Mouse (Mus musculus): ENCODE data around the gene Sec11a.
"Not testable (repeated sequence)": the region's sequence is repeated elsewhere in the genome, so short reads cannot be mapped to it uniquely, and the experiment has no call there.

Gene Sec11a

GRCm38 (mm10) chr7:80959003-80959402 is 11.4 kb upstream of the Sec11a start:
- DNase-seq (ENCODE audit: low spot score in 2 of 2): no peak

DNA sequence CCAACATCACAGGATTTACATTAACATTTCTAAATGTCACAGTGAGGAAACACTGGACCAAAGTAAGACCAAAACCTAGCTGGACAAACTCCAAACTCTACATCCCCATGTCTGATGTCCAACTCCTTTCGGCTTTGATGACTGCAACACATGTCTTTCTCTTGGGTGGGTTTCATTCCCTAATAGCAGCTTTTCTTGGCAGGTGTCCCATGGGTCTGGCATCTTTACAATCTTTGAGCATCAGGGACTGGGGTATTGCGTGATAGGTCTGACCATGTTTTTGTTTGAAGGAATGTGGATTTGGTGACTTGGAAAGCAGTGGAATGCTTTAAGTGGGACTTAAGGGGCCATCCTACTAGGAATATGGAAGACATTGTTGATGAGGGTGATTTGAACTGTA is 9.3 kb upstream of the Sec11a start:
- DNase-seq (ENCODE audit: low spot score in 2 of 2): no peak

- no peak for DNase-seq (ENCODE audit: low spot score in 2 of 2)
Measured at GRCm38 (mm10) chr7:80954251-80954650, 6.7 kb upstream of the Sec11a start.

- no peak for DNase-seq (ENCODE audit: low spot score in 2 of 2)
Measured at GRCm38 (mm10) chr7:80952140-80952539, 4.6 kb upstream of the Sec11a start.

GRCm38 (mm10) chr7:80951461-80951860 is 3.9 kb upstream of the Sec11a start:
- DNase-seq (ENCODE audit: low spot score in 2 of 2): no peak

DNA sequence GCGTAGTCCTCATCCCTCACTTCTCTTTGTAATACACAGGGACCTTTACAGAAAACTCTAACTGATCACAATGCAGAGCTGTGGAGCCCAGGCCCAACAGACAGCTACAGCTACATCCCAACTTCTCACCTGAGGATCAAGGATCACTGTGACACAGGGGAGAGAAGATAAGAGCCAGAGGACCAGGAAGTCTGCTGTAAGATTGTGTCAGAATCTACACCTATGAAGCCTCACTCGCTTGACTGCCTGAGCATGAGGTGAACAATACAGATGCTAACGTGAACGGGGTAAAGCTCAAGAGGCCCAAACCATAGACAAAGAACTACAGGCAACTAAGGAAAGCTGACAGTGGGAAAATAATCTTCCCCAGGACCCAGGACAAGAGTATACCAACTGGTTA is 7.8 kb downstream of the Sec11a start:
- DNase-seq (ENCODE audit: low spot score in 2 of 2): no peak

DNA sequence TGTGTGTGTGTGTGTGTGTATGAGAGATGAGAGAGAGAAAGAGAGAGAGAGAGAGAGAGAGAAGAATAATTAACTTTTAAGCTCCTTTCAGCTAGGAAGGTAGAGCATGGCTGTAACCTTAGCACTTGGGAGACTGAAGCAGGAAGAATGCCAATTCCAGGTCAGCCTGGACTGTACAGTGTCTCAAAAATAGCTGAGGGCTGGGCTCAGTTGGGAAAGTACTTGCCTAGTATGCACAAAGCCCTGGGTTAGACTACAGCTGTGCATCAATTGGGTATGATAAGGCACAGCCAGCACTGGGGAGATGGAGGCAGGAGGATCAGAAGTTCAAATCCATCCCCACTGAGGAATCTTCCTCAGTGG is 10.3 kb downstream of the Sec11a start:
- DNase-seq (ENCODE audit: low spot score in 2 of 2): not testable (repeated sequence)

DNA sequence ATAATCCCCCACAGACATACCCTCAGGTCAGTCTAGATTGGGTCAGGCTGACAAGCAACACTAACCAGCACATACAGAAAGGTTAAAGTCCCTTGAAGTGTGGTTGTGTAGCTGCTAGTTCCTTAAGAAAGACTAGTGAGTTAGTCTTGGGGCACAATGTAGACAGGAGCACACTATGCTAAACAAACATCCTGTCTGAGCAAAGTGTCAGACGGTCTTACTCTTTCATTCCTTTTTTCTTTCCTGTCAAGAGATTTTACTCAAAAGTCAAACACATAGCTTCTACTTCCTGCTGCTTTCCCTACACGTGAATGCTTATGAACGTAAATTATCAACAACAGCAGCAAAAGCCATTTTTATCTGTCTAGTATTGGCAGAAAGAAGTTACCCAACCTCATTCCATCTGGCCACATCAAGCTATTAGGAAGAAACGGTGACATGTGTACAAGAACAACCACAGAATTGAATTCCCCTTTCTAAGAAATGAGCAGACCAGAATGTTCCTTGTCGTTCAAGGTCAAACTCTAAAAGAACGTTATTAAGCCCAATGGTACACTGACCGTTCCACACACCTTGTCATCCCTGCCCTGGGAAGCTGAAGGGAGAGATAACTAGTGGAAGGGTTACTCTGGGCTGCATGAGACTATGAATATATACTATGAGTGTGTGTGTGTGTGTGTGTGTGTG is 10.8 kb downstream of the Sec11a start:
- DNase-seq (ENCODE audit: low spot score in 2 of 2): not testable (repeated sequence)

DNA sequence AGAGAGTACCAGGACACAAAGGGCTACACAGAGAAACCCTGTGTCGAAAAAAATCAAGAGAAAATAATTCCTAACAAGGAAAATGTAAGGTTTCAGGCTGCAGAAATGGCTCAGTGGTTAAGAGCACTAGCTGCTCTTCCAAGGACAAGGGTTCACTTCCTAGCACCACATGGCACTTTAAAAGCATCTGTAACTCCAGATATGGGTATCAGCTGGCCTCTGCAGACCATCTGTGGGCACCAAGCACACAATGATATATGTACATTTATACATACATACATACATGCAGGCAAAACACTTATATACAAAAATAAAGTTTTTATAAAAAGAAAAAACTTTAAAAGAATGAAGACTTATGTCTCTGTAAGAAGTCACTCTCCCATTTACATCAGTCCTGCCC is 11.7 kb downstream of the Sec11a start:
- DNase-seq (ENCODE audit: low spot score in 2 of 2): no peak

- no peak for DNase-seq (ENCODE audit: low spot score in 2 of 2)
Measured at GRCm38 (mm10) chr7:80932777-80933176, 14.8 kb downstream of the Sec11a start.

DNA sequence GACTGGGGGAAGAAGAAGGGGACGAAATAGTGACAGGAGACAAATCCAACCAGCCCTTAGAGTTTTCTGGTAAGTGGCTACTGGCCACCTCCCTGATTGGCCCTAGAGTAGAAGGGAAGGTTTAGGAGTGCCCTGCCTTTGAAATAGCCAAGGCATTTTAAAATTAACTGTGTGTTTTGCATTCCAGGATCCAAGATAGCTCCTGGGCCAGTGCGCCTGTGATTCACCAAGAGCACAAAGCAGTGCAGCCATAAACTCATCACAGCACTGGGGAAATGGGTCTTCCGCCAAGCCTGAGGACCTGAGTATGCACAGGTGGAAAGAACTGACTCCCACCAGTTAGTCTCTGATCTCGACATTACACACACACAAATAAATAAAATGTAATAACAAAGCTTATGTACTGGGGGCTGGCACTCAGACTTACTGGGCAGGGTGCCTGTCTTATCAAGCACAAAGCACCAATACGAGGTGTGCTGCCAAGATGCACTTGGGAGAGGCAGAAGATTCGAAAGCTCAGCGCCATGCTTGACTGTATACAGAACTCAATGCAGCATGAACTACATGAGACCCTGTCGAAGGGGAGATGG is 15.9 kb downstream of the Sec11a start:
- no peak for DNase-seq (ENCODE audit: low spot score in 2 of 2)

DNA sequence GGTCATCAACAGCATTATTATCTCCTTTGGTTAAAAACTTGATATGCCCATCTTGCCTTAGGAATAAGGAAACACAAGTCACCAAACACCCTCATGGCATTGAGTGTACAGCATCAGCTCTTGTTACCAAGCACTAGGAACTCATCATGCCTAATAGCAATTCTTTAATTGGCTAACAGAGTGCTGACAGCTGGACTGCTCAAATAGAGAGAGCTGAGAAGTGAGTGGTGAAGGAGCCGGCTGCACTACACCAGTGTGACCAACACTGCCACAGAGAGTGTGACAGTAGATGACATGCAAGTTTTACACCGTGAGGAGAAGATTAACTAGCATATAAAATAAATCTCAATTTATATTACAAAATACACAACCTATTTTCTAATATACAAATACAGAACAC is 24.4 kb downstream of the Sec11a start:
- no peak for DNase-seq (ENCODE audit: low spot score in 2 of 2)

DNA sequence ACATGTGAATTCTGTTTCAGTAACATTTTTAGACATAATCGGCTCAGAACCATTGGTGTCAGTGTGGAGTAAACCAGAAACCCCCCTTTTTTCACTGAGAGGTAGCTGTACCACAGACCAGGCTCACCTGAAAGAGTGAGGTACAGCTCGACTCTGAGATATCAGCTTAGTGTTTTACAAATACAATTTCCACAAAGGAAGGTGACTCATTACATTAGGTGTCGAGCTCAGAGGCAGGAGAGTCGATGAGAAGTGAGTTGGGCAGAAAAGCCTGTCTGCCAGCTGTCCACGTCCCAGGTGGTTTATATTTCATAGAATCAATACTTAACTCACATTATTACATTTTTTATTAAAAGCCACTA is 28.0 kb downstream of the Sec11a start:
- no peak for DNase-seq (ENCODE audit: low spot score in 2 of 2)

DNA sequence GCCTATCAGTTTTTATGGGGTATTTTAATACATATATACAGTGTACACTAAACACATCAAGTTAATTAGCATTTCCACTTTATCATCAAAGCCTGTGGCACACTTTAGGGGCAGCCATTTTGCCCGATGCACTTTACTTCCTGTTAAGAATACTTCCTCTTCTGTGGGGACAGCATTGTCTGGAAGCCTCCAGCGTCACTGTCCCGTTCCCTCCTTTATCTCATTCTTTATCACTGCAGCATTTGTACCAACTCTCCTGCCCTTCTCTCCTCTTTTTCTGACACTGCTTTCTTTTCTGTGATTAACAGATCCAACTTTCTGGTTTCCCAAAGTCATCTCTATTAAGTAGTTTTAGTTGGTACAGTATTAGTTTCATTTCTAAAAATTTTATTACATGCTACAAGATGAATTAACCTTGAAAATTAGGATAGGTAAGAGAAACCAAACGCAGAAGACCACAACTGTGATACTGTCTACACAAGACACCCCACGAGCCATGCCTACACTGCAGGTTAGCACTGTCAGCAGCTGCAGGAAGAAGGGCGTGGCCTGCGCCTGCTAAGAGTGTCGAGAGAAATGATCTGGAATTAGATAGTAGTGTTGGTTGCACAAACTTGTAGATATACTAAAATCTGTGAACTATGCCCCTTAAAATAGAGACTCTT is 28.5 kb downstream of the Sec11a start:
- DNase-seq (ENCODE audit: low spot score in 2 of 2): peak; percentile 44 to 65

DNA sequence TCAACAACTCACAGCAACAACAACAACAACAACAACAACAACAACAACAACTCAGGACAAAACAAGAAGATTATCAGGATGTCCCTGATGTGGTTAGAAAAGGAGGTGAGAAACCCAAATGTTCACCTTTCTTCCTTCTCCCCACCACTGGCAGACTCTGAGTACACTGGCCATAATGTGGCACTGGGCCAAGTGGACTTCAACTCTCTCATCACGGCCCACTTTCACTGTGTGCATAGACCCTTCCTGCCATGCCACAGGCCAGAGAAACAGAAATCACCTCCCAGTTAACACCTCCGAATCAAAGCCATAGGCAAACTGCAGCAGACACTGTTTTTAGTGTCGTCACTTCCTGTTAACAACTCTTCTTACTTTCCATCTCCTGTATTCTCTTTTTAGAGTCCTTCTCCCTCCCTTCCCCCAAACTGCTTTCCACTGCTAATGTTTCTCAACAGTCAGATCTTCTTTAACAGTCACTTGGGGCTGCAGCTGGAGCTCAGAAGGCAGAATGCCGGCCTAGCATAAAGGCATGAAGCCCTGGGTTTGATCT is 29.6 kb downstream of the Sec11a start:
- peak in 1 of 2 experiments; percentile 32 for DNase-seq (ENCODE audit: low spot score in 2 of 2)

- no peak for DNase-seq (ENCODE audit: low spot score in 2 of 2)
Measured at GRCm38 (mm10) chr7:80912496-80912895, 35.1 kb downstream of the Sec11a start.

DNA sequence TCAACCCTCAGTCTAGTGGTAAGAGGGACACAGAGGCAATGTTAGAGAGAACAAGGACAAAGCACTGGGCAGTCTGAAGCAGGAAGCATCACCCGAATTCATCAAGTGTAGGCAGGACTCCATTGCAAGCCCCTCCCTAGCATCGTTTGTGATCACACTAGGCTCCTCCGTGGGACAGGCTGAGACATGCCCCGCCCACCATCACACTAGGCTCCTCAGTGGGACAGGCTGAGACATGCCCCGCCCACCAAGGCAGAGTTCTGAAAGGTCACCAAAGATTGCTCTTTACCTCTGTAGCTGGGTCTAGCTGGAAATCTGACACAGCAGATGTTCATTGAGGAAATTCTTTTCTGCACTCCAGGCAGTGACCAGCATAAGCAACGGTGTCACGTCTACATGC is 36.5 kb downstream of the Sec11a start:
- DNase-seq (ENCODE audit: low spot score in 2 of 2): no peak

GRCm38 (mm10) chr7:80904921-80905515 is 42.6 kb downstream of the Sec11a start, which contains the start of gene Nmb:
TSS of gene Nmb (minus strand) at chr7:80905076.
- peak; percentile 29 to 51 for DNase-seq (ENCODE audit: low spot score in 2 of 2)

DNA sequence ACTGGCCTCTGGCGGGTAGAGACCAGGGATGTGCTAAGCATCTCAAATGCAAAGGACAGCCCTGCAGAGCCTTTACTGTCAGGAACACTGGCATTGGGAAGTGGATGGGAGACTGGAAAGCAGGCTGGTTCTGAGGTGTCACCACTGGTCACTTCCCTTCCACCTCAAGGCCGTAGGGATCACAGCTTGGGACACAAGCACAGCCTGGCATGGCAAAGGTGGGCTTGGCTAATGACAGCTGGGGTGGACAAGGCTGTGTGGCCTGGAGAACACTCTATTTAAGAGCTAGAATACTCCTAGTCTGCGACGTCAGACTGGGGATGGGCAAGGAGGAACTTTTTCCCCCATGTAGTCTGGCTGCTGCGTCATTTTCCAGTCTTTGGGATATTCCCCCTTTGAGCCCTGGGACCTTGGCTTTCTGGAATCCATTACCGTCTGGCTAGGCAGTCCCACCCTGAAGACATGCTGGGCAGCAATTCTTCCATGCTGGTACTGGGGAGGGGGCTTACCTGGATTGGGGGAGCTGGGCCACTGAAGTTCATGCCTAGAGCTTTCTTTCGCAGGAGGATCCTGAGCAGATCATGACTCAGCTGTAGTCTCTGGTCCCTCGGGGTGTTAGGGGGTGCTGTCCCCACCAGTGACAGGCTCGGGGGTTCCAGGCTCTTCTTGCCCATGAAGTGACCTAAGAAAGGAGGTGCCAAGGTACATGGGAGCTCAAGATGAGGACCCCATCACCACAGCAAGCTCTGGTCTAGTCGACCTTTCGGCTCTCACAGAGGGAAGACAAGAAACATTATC is 43.8 kb downstream of the Sec11a start:
- DNase-seq (ENCODE audit: low spot score in 2 of 2): no peak

- no peak for DNase-seq (ENCODE audit: low spot score in 2 of 2)
Measured at GRCm38 (mm10) chr7:80901541-80902274, 45.9 kb downstream of the Sec11a start.

GRCm38 (mm10) chr7:80900944-80901501 is 46.6 kb downstream of the Sec11a start, which contains the start of gene Wdr73:
TSS of gene Wdr73 (minus strand) at chr7:80901269.
- DNase-seq (ENCODE audit: low spot score in 2 of 2): peak; percentile 85 to 91
